Mouse (Mus musculus): ENCODE data around the gene Efhb. TPM values are rescaled to one million over a fixed set of nuclear protein-coding genes. Genes with fewer than 3 reads are reported as not detected.

The Efhb gene
- total RNA-seq, 2 experiments from 2014 or later = 0.14 to 0.17 TPM

DNA sequence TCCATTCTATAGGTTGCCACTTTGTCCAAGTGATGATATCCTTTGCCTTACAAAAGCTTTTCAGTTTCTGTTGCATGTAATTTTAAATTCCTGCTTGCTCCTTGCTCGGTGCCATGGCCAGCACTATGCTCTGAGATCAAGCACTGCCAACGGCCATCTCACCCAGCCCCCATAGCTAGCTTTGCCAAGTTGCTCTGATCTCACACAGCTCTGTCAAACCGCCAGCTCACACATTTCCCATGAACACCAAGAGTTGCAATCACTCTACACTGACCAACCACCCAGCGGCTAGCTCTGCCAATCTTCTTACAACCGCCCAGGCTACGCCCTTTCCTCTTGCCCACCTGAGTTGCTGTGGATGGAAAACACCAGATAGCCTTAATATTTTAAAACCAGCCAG is 99.0 kb downstream of the Efhb start:
- no peak for DNase-seq (ENCODE audit: low spot score)

Other genes with a start within 250 kb of the Efhb start
- 10 to 100 TPM; 49.5 to 52.4 TPM for gene Rab5a, start 15.9 kb upstream of the Efhb start, total RNA-seq (2021)
- not detected for gene Pp2d1, start 76.1 kb upstream of the Efhb start, total RNA-seq (2021)
- gene Kat2b, start 103.5 kb upstream of the Efhb start, total RNA-seq (2021) = 10 to 100 TPM; 61.9 to 63.8 TPM
- gene Sgo1, start 226.0 kb upstream of the Efhb start, total RNA-seq (2021) = not detected